Mouse (Mus musculus) gastrocnemius, postnatal 14 days (tissue): ENCODE measurements around the gene 4921536K21Rik. TPM values are rescaled to one million over a fixed set of nuclear protein-coding genes. Genes with fewer than 3 reads are reported as not detected.
"Not testable (repeated sequence)": the region's sequence is repeated elsewhere in the genome, so short reads cannot be mapped to it uniquely, and the experiment has no call there.

ENCODE experiments used
- DNase-seq: peaks from one replicate; pipeline ENCODE4 v3.0.0; 2021; ENCODE audit warnings: mixed read lengths
- intact Hi-C: fragments of 180-260 bp; cut with DNase I; formaldehyde crosslinking; loops from one replicate; pipeline ENCODE4 v1.15.1; 2025; ENCODE audit warnings: low total_unique reads
- total RNA-seq, 2 experiments: library from RNA; stranded (reverse); gene quantifications; 2 replicates each; pipeline ENCODE4 v1.2.3; 2021

4921536K21Rik gene
- total RNA-seq, 2 experiments from 2014 or later: 0.10 to 0.11 TPM

GRCm38 (mm10) chr11:3912100-3912874 lies 17.4 kb upstream of the 4921536K21Rik start:
- intact Hi-C loops: no loop called here
- no peak for DNase-seq

DNA sequence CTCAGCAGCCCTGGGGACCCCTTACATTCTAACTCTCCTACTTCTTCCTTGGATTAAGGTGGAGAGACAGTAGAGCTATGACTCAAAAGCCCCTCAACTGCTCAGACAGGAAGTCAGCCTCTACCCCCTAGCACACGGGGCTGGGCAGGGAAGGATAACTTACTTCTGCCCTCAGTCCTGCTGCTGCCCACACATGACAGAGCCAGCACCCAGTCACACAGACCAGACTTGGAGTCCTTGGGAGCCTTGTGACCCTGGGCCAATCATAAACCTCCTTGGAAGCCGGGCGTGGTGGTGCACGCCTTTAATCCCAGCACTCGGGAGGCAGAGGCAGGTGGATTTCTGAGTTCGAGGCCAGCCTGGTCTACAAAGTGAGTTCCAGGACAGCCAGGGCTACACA lies 16.5 kb upstream of the 4921536K21Rik start:
- DNase-seq, intact Hi-C loops: not testable (repeated sequence)

DNA sequence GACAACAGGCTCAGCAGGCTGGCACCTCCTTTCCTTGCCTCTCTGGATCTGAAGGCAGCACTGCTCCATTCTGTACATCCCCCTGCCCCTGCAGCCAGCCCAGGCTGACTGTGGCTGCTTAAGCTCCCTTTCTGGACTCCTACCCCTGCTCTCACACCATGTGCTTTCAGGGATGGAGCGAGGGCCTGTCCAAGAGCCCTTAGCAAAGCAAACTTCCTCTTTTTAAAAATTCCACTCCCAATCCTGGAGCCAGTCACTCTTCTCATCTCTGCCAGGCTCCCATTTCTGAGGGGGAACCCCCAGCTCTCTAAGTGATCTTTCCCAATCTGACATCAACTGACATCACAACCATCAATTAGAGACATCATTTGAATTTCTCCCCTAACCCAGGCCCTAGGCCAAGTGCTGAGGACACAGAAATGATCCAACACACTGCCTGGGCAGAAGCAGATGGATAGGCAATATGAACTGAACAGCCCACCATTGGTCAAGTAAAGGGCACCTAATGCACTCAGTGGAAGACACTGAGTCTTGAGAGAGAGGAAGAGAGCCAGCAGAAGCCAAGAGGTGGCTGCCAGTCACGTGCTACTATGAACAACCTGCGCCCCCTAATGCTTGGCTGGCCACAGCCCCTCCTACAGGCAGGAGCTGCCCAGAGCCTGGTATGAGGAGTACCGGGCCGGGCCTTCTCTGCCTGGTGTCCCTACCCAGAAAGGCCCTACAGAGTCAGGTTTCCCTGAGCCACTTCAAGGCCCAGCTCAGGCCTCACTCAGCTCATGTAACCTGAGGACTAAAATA lies 15.8 kb upstream of the 4921536K21Rik start:
- peak; percentile 62 for DNase-seq
- intact Hi-C loops: no loop called here

DNA sequence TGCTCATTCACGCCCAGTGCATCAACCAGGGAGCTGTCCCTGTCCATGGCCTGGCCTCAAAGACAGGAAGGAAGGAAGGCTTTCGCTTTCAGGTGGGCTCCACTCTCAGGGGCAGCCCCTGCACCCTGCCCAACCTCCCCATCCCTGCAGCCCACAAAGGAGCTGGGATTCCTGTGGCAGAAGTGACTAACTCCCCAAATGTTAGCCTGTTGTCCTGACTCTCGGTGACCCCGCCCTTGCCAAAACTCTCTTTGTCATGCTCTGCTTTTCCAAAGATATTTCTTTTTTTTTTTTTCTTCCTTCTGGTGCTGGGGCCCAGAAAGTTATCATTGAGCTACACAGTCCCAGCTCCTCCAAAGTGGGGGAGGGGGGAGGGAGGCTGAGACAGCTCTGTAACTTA lies 14.3 kb upstream of the 4921536K21Rik start:
- intact Hi-C loops: no loop called here
- no peak for DNase-seq

DNA sequence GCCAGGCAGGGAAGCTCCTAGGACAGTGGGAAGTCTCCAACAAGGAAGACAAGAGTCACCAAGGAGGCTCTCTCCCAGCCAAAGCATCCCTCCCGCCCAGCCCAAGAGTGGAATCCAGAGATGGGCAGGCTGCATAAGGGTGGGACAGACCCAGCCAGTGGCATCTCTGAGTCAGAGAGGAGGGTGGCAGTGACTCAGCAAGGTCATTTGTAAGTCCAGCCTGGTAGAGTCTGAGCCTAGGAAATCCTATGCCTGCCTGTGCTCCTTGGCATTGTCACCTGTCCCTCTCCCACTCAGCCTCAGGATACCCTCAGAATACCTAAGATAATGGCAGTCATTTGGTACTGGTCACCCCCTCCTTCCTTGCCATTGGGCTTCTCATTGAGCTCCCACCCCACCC lies 10.5 kb upstream of the 4921536K21Rik start:
- no peak for DNase-seq
- intact Hi-C loops: no loop called here

DNA sequence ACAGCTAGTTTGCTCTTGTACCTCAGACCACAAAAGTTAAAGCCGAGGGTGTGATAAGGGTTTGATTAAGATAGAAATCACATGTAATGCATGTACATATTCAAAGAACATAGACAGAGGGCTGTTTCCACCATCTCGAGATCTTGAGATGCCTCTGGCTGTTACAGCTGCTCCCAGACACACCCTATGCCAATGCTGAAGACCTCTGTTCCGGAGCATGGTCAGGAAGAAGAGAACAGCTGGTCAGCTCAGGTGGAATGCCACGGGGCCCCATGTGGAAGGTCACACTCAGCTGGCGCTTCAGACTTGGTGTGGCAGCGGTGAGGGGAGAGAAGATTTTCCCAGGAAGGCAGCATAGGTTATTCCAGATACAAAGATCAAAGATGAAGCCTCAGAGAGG lies 9.8 kb upstream of the 4921536K21Rik start:
- intact Hi-C loops: no loop called here
- no peak for DNase-seq

- peak; percentile 78 for DNase-seq
- intact Hi-C loops: no loop called here
Measured at GRCm38 (mm10) chr11:3903046-3903445, 8.1 kb upstream of the 4921536K21Rik start.

DNA sequence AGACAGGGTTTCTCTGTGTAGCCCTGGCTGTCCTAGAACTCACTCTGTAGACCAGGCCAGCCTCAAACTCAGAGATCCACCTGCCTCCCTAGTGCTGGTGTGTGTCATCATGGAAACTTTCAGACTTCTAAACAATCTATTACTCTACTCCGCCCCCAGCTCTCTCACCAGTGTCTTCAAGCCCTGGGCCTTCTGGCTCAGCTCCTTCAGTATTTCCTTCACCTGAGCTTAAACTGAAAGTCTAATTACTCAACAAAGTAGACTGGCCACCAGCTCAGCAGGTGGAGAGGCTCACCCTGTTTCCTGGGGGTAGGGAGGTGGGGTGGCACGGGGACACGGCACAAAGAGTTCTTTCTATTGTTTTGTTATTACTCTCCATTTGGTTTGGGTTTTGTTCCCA lies 7.6 kb upstream of the 4921536K21Rik start:
- DNase-seq: no peak
- intact Hi-C loops: no loop called here

GRCm38 (mm10) chr11:3900296-3900695 lies 5.4 kb upstream of the 4921536K21Rik start:
- DNase-seq: no peak

DNA sequence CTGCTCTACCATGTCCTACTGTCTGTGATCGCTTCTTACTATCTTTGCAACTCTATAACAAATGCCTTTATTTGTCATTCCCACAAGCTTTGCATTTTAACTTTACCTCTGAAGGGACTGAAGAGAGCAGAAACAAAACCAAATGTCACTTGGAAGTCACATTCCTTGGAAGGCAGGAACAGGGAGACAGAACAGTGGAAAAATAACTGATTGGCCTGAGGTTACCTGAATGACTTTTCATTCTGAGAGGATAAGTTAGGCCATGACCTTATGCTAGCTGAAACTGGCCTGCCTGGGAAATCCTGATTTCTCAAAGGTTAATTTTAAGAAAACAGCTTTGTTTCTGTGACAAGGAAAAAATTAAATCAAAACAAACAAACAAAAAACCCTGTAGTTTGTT lies 1.0 kb upstream of the 4921536K21Rik start:
- intact Hi-C loops: no loop called here
- DNase-seq: no peak

More at GRCm38 (mm10) chr11:3900296-3900695, 5.4 kb upstream of the 4921536K21Rik start:
- intact Hi-C loops: no loop called here

- intact Hi-C loops: no loop called here
- no peak for DNase-seq
Measured at GRCm38 (mm10) chr11:3895458-3895857, 560 bp upstream of the 4921536K21Rik start.

- no peak for DNase-seq
- intact Hi-C loops: no loop called here
Measured at GRCm38 (mm10) chr11:3893970-3894369, 928 bp downstream of the 4921536K21Rik start.

- no peak for DNase-seq
- intact Hi-C loops: no loop called here
Measured at GRCm38 (mm10) chr11:3887331-3887730, 7.6 kb downstream of the 4921536K21Rik start.

GRCm38 (mm10) chr11:3883711-3884110 lies 11.2 kb downstream of the 4921536K21Rik start:
- intact Hi-C loops: no loop called here
- DNase-seq: no peak

DNA sequence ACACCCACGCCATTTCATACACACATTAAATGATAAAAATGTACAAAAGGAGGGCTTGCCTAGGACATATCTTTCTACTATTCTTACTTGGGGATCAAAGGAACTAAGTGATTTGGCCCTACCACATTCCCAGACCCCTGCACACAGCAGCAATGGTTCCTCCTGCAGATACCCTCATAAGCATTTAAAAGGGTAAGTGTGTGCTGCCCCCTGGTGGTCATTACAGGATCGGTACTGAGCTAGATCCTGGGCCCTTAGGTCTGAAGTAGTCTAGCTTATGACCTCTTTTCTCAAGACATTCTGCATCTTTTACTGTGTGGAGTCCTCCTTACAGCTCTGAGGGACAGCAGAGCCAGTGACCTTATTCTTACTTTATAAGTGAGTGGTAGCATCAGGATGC lies 15.1 kb downstream of the 4921536K21Rik start:
- peak; percentile 66 for DNase-seq
- intact Hi-C loops: loop anchor here (5.0 kb wide), 1 partner anchor 73 kb away; no protein-coding TSS in a partner anchor

DNA sequence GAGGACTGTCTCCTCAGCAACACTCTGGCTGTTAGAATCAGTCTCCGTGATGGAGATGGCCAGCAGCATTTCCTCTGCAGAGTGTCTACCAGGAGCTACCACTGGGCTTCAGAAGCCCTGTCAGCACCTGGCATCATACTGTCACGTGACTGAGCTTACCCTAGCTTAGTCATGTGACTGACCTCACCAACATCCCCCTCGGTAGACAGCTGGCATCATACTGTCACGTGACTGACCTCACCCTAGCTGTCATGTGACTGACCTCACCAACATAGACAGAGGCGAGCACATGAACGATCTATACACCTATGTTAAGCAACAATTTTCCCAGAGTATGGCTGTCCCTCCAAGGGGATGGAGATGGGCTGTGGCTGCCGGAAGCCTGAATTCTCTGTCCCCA lies 16.2 kb downstream of the 4921536K21Rik start:
- DNase-seq: no peak
- intact Hi-C loops: loop anchor here (5.0 kb wide), 1 partner anchor 71 kb away; no protein-coding TSS in a partner anchor

- intact Hi-C loops: loop anchor here (5.0 kb wide), 1 partner anchor 69 kb away; no protein-coding TSS in a partner anchor
- no peak for DNase-seq
Measured at GRCm38 (mm10) chr11:3876419-3876818, 18.5 kb downstream of the 4921536K21Rik start.

DNA sequence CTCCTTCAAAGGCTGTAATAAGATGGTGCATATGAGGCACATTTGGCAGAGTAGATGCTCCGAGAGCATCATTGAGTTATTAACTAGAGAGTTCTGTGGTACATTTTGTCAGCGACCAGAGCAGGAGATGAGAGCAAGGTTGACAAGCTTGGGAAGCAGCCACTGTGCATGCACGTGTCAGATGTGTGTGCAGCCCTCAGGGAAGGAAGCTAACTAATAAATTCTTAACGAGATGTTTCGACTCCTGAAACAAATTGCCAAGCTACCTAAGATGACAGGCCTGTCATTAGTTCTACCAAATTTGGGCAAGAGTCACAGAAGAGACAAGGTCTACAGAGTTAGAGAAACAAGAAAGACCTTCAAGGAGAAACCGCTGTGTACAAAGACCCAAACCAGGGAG lies 30.6 kb downstream of the 4921536K21Rik start:
- intact Hi-C loops: no loop called here

GRCm38 (mm10) chr11:3863454-3864112 lies 31.3 kb downstream of the 4921536K21Rik start, which contains the start of gene Osbp2:
Gene Osbp2 (minus strand): TSS chr11:3863903.
- intact Hi-C loops: no loop called here
- peak; percentile 70 for DNase-seq

More for the DNA sequence above, 30.6 kb downstream of the 4921536K21Rik start:
- no peak for DNase-seq
